Mouse (Mus musculus) CD4-positive helper T cell, adult 2 months (primary cell): ENCODE data around the gene Wdr92.
"Not testable (repeated sequence)": the region's sequence is repeated elsewhere in the genome, so short reads cannot be mapped to it uniquely, and the experiment has no call there.

Experiments used
- DNase-seq: peaks from one replicate; pipeline ENCODE4 v3.0.0-alpha.2; 2012; ENCODE audit warnings: low read depth, missing footprints, low spot score

Gene Wdr92

GRCm38 (mm10) chr11:17211258-17212140 is 29.6 kb downstream of the Wdr92 start, which contains the start of gene Pno1:
TSS of gene Pno1 (minus strand) at chr11:17211568.
- DNase-seq, result peak; percentile 97

- peak; percentile 42 for DNase-seq
These were observed 30.2 kb downstream of the Wdr92 start for GRCm38 (mm10) chr11:17212141-17212495.

DNA sequence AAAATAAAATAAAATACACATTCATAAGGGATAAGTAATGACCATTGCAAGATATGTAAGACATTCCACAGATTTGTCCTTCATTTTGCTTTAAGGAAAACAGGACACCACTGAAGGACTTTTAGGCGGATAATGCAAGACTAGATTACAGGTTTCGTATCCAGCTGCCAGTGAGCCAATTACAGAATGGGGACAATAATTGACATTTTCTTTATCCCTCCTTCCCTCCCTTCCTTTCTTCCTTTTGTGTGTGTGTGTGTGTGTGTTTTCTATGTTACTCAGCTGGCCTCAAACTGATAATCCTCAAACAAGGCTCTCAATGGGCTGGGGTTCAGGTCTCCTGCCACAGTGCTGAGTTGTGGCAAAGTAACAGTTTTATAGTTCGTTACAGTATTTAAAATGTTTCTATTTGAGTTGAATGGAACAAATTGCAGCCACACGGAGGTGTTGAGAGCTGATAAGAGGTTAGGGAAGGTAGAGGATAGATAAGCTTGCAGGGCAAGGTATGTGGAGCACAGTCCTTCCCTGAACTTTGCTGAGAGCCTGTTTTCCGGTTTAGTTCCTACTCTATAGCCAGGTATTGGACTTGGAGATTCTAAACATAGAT is 31.1 kb downstream of the Wdr92 start:
- no peak for DNase-seq

DNA sequence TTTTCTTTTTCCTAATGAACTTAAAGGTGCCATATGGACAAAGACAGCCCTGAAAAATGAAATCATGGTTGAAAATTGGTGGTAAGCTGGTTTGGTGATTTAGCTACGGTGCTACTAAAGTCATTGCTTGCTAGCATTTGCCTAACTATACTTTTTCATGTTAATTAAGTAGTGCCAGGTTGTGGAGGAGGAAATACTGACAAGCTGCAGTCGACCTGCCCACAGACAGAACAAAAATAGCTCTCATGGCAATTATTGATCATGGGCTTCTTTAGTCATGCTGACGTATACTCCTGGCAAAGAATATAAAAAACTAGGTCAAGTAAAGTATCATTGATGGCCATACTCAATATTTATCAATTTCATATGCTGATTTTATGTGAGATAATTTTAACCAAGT is 33.6 kb downstream of the Wdr92 start:
- DNase-seq, result no peak

GRCm38 (mm10) chr11:17221126-17221525 is 39.2 kb downstream of the Wdr92 start:
- DNase-seq, result no peak

DNA sequence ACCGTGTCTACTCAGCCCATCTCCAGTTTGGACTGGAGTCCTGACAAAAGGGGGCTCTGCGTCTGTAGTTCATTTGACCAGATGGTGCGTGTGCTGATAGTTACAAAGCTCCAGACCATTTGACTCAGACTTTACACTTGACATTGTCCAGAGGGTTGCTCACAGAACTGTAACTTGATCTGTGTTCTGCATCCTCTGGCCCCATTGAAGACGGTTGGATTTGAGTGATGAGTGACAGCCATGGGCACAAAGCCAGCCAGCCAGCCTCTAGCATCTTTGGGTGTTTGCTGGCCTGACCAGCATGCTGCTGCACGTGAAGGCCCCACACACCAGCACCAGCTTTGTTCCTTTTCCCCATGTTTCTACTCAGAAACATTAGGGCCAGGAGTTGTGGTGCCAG is 50.9 kb downstream of the Wdr92 start:
- DNase-seq, result no peak

GRCm38 (mm10) chr11:17236449-17237037 is 54.6 kb downstream of the Wdr92 start:
- no peak for DNase-seq

DNA sequence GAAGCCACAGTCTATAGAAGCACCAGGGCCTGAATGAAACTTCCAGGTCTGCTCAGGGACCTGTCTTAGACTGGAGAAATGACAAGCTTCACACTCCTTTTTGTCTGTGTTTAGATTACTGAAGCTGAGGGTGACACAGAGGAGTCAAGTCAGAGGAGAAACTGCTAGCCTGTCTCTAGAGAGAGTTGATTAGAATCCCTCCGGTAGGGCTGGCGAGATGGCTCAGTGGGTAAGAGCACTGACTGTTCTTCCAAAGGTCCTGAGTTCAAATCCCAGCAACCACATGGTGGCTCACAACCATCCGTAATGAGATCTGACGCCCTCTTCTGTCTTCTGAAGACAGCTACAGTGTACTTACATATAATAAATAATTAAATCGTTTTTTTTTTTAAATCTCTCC is 56.7 kb downstream of the Wdr92 start:
- not testable (repeated sequence) for DNase-seq

DNA sequence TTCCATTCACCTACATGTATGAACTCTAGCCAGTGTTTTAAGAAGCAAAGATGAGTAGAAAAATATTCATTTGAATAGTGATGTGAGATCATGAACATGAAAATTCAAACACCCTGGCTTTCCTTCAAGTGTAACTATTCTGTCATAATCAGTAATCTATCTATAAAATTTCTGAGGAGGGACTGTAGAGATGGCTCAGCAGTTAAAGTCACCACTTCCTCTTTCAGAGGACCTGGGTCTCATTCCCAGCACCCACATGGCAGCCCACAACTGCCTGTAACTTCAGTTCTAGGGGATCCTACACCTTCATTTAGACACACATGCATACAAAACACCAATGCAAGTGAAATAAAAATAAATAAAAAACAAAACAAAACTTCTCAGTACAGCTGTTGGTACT is 66.8 kb downstream of the Wdr92 start:
- DNase-seq, result no peak

GRCm38 (mm10) chr11:17256813-17257365 is 75.0 kb downstream of the Wdr92 start:
- no peak for DNase-seq

GRCm38 (mm10) chr11:17257443-17257842 is 75.5 kb downstream of the Wdr92 start, which contains the start of gene C1d:
TSS of gene C1d (plus strand) at chr11:17257579.
- DNase-seq, result peak; percentile 95

DNA sequence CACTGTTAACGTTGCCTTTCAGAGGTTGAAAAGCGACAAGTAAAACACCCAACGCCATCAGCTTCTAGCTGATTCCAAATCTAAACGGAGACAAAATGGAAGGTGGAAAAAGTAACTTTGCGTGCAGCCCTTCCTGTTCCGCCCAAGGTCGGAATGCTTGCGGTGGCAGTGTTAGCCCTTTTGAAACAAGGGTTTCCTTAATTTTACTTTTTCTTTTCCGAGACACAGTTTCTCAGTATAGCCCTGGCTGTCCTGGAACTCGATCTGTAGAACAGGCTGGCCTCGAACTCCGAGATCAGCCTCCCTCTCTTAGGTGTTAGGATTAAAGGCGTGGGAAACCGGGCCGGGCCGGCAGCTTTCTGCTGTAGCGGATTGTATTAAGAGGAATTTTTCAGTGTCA is 76.0 kb downstream of the Wdr92 start:
- peak; percentile 73 for DNase-seq

DNA sequence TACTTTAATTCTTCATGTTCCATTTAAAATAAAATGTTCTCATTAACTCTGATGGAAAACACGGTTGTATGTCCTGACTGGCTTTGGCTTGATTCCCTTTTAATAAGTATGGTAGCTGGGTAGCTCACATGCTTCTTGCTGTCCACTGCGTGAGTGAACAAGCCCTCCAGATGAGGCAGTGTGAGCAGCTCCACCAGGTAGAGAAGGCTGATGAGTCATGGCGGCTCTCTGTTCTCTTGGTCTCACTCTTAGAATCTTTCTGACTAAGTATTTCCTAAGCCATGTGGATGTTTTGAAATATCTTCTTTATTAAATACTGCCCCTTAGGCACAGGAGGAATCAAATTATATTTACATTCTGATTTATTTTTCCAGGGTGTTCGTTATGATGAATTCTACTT is 85.3 kb downstream of the Wdr92 start:
- no peak for DNase-seq

GRCm38 (mm10) chr11:17268801-17269200 is 86.9 kb downstream of the Wdr92 start:
- DNase-seq, result no peak

GRCm38 (mm10) chr11:17279959-17280358 is 98.1 kb downstream of the Wdr92 start:
- DNase-seq, result peak; percentile 53
